Mouse (Mus musculus) cerebellum, adult 8-10 months (tissue): Measurements from ENCODE around the gene Gm6882.
"Not testable (repeated sequence)": the region's sequence is repeated elsewhere in the genome, so short reads cannot be mapped to it uniquely, and the experiment has no call there.

Source experiments
- DNase-seq: peaks from one replicate; pipeline ENCODE4 v3.0.0; 2022

Gm6882 gene

GRCm38 (mm10) chr7:21432645-21433044 lies at the start of gene Gm6882:
Gm6882 (minus strand) TSS chr7:21432745.
- DNase-seq, result not testable (repeated sequence)
